Mouse (Mus musculus): ENCODE measurements around the gene Slc24a4.

The Slc24a4 gene

GRCm38 (mm10) chr12:102128081-102128790, at the start of gene Slc24a4:
Slc24a4 (plus strand) TSS chr12:102128733.
- DNase-seq (ENCODE audit: extremely low read depth, insufficient read length, low spot score): peak; percentile 2

DNA sequence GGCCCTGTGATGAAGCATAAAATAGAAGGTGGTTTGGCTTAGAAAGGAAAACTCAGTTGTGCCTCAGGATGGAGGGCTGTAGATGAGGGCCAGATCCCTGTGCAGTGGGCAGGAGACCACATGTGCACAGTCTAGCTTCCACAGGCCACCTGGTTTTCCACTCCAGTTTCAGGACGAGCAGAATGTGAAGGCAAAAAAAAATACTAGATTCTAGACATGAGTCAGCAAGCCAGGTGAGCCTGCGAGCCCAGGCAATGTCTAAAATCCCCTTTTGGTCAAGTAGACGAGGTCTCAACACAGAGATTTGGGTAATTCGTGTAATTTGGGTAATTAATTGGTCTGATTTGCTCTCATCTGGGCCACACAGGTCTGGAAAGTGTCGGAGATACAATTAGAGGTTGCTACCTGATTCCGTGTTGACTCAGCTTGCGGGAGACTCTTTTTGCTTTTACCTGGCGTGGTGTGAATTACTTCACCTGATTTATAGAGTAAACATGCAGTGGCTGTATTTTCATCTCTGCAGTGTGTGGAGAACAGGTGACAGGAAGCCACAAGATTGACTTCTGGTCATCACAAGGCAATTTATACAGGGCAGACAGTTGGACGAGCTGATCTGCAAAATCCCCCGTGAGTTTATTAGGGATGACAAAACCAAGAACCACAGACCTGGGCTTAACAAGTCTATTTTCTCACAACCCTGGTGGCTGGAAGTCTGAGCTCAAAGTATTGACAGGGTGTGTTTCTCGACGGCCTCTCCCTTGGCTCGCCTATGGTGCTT, 45.7 kb upstream of the Slc24a4 start:
- DNase-seq (ENCODE audit: extremely low read depth, insufficient read length, low spot score): no peak

- DNase-seq (ENCODE audit: extremely low read depth, insufficient read length, low spot score): no peak
These were observed 38.0 kb upstream of the Slc24a4 start for GRCm38 (mm10) chr12:102090535-102090934.

DNA sequence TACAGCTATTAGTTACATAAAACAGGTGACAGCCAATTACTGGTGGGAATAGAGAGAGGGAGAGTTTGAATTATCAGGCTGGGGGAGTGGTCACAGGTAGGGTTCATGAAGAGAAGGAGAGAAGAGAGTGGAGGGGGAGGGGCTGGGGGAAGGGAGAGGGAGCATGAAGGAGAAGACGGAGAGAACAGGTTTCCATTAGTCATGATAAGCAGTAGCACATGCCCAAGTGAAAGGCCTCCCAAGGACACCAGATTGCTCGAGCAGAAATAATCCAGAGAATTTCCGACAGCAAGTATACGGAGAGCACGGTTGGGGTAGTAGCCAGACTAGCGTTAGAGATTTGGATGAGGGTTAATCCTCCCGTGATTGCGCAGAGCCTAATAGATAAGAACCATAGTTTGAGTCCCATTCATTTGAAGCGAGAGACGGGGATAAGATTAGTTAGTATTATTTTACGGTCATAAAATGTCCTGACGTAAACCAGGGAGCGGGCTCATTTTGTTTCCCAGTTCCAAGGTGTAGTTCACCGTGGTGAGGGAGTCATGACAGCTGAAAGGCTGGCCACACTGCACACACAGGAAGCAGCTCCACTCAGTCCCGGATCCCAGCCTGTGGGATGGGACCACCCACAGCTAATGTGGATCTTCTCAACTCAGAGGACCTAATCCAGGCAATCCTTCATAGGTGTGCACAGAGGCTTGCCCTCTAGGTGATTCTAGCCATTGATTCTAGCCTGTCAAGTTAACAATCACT, 36.0 kb upstream of the Slc24a4 start:
- no peak for DNase-seq (ENCODE audit: extremely low read depth, insufficient read length, low spot score)

DNA sequence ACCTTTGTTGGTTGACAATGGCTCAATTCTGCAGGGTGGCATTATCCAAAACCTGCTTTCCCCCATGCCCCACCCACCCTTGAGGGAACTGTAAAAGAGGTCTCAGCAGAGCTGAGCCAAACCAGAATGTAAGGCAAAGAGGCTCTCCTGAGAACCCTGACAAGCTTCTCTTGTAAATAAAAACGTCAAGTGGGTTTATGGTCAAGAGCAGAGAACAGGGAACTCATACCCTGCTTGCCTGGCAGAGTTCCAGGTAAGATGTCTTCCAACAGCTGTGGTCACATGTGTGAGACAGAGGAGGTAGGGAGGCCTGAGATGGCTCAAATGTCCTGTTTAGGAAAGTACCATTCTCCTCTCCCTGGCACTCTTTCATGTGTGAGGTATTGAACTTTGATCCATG, 22.5 kb upstream of the Slc24a4 start:
- DNase-seq (ENCODE audit: extremely low read depth, insufficient read length, low spot score): no peak

DNA sequence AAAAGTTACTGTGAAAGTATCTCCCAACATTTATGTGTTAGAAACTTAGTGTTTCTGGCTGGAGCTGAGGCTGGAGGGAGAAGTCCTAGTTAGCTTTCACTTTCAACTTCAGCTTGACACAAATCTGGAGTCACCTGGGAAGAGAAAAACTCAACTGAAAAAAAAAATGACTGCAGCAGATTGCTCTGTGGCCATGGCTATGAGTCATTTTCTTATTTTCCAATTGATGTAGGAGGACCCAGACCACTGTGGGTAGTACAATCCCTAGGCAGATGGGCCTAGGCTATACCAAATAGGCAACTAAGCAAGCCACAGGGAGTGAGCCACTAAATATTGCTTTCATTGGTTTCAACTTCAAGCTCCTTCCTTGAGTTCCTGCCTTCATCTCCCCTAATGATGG, 19.7 kb upstream of the Slc24a4 start:
- no peak for DNase-seq (ENCODE audit: extremely low read depth, insufficient read length, low spot score)

DNA sequence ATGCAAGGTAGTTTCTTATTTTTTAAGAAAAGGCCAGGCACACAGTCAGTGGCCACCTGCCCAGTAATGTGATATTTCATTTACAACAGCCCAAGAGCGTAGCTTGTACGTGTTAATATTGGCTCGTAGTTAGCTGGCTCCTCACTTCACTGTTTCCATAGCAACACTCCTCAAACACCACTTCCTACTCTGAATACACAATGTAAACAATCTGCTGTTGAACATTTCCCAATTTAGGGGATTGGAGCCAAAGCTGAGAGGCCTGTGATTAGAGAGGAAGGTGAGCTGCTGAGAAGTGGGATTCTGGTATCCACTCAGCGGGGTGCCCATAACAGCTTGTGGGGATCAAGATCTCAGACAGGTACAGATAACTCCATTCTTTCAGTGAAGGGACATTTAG, 16.0 kb upstream of the Slc24a4 start:
- DNase-seq (ENCODE audit: extremely low read depth, insufficient read length, low spot score): no peak

- DNase-seq (ENCODE audit: extremely low read depth, insufficient read length, low spot score): no peak
These were observed 15.6 kb upstream of the Slc24a4 start for GRCm38 (mm10) chr12:102112901-102113300.

GRCm38 (mm10) chr12:102113391-102113790, 15.1 kb upstream of the Slc24a4 start:
- no peak for DNase-seq (ENCODE audit: extremely low read depth, insufficient read length, low spot score)

DNA sequence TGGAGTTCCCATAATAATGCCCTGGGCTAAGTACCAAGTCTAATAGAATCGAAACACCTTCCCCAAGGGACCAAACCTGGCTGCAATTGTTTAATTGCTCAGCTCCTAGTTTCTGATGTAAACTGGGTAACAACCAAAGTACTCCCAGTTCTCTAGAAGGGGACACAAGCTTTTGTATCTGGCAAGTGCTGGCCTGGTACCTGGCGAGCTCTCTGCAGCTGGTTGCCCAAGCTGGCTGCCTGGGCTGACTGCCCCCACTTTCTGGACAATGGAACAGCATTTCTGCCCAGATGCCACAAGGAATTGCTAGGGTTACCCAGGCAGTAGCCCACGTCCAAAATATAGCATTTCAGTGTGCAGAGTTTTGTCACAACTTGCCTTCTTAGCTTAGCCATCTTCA, 12.0 kb upstream of the Slc24a4 start:
- DNase-seq (ENCODE audit: extremely low read depth, insufficient read length, low spot score): no peak

- DNase-seq (ENCODE audit: extremely low read depth, insufficient read length, low spot score): no peak
These were observed 10.5 kb upstream of the Slc24a4 start for GRCm38 (mm10) chr12:102118014-102118413.

- no peak for DNase-seq (ENCODE audit: extremely low read depth, insufficient read length, low spot score)
These were observed 932 bp upstream of the Slc24a4 start for GRCm38 (mm10) chr12:102127601-102128000.

- peak; percentile 4 for DNase-seq (ENCODE audit: extremely low read depth, insufficient read length, low spot score)
These were observed 416 bp downstream of the Slc24a4 start for GRCm38 (mm10) chr12:102128791-102129507.

DNA sequence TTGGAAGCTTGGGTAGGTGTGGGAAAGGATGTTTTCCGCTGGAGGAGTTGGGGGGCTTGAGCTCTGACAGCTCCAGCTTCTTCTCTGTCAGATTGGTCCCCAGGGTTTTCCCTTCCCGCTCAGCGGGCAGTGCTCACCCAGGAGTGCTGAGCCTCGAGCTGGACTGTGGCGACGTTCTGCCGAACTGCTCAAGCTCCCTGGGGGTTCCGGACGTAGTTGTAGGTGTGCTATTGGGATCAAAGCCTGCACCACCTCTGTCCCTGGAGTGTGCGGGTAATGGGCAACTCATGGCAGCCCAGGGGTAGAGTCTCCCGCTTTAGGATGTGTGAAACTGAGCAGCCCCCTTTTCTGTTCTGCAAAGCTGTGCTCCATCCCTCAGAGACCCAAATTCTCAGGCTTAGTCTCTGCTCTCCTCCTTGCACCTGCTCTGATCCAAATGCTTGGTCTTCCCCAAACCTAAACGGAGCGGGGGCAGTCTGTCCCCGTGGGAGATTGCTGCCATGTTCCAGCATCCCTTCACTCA, 1.0 kb downstream of the Slc24a4 start:
- peak; percentile 2 for DNase-seq (ENCODE audit: extremely low read depth, insufficient read length, low spot score)

- no peak for DNase-seq (ENCODE audit: extremely low read depth, insufficient read length, low spot score)
These were observed 11.2 kb downstream of the Slc24a4 start for GRCm38 (mm10) chr12:102139710-102140109.

DNA sequence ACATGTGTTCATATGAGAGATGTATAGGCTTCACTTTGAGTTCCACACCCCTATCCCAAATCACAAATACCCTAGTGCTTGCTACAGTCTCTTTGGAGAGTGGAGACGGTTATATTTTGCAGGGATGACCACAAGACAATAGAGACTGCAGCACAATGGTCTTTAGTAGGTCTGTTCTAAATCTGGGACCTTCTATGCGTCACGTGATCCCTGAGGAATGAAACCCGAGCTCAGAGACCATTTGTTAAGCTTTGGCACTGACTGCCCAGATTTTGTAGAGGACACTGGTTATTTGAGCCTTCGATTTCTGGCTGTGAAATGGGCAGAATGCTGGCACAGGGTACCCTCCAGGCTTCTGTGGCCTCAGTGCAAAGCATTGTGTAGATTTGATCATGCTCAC, 12.8 kb downstream of the Slc24a4 start:
- DNase-seq (ENCODE audit: extremely low read depth, insufficient read length, low spot score): no peak

DNA sequence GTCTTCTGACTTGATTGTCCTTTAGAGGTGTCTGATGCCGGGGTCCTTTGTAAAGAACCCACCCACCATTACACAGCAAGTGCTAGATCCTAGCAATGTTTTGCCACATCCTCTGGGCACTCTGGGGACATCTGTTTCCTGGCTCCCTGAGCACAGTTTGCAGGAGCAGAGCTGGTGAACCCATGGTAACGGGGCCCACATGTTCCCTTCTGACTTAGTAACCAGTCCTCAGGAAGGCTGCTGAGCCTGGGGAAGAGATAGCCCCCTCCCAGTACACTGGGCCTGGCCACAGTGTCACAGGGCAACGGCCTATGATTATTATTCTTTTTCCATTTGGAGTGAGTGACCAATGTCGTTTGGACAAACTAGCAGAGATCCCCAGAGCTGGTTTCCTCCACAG, 19.1 kb downstream of the Slc24a4 start:
- no peak for DNase-seq (ENCODE audit: extremely low read depth, insufficient read length, low spot score)

DNA sequence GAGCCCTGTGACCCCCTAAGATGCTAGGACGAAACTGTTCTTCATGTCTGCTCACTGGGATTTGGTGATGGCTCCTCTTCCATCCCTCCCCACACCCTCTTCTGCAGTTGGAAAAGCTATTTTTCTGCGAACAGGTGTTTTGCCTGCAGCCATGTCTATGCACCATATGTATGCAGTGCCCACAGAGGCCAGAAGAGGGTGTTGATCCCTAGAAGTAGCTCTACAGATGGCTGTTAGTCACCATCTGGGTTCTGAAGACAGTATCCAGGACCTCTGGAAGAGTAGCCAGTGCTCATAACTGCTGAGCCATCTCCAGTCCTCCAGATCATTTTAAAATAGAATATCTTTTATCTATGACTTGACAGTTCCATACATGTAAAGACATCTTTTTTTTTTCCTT, 20.2 kb downstream of the Slc24a4 start:
- no peak for DNase-seq (ENCODE audit: extremely low read depth, insufficient read length, low spot score)

GRCm38 (mm10) chr12:102151185-102151584, 22.7 kb downstream of the Slc24a4 start:
- DNase-seq (ENCODE audit: extremely low read depth, insufficient read length, low spot score): no peak

DNA sequence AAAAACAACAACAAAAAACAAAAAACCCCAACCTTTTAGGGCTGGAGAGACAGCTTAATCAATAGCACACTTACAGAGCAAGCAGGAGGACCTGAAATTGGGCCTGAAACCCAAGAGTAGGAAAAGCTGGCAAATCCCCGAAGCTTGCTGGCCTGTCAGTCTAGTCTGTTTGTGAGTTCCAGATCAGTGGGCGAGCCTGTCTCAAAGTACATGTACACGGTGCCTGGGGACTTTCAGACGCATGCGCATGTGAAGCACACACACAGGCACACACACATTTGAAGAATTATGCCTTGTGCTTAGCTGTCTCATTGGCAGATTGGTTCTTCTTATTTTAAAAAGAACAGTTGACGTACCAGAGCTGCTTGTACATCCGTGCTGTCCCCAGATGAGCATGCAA, 25.3 kb downstream of the Slc24a4 start:
- DNase-seq (ENCODE audit: extremely low read depth, insufficient read length, low spot score): no peak

GRCm38 (mm10) chr12:102154815-102155214, 26.3 kb downstream of the Slc24a4 start:
- DNase-seq (ENCODE audit: extremely low read depth, insufficient read length, low spot score): no peak
